Mouse (Mus musculus): Measurements from ENCODE around the gene Ric8b. TPM values are rescaled to one million over a fixed set of nuclear protein-coding genes. Genes with fewer than 3 reads are reported as not detected.

Gene Ric8b
- 10 to 100 TPM; 28.6 to 36.4 TPM for total RNA-seq (2021)
- long read RNA-seq, experiment 1, partial matches to known transcripts = 6 of 21 reads
- long read RNA-seq, experiment 1, other reads (novel, unspliced or antisense) = 10 of 21 reads
- long read RNA-seq, experiment 2, transcript Ric8b-202 (9 exons, 2,909 nt) = major isoform, 6 of 27 reads
- long read RNA-seq, experiment 2, partial matches to known transcripts = 1 of 27 reads
- long read RNA-seq, experiment 2, other reads (novel, unspliced or antisense) = 15 of 27 reads

GRCm38 (mm10) chr10:84916810-84917730 lies at the start of gene Ric8b:
Ric8b (plus strand) TSS chr10:84917616.
- peak; percentile 96 for DNase-seq

GRCm38 (mm10) chr10:84871285-84871684 lies 46.1 kb upstream of the Ric8b start:
- DNase-seq = no peak

GRCm38 (mm10) chr10:84871921-84872320 lies 45.5 kb upstream of the Ric8b start:
- DNase-seq = no peak

- no peak for DNase-seq
Measured at GRCm38 (mm10) chr10:84879823-84880571, 37.4 kb upstream of the Ric8b start.

GRCm38 (mm10) chr10:84882528-84882927 lies 34.9 kb upstream of the Ric8b start:
- no peak for DNase-seq

- peak; percentile 24 for DNase-seq
Measured at GRCm38 (mm10) chr10:84885341-84885884, 32.0 kb upstream of the Ric8b start.

- DNase-seq = no peak
Measured at GRCm38 (mm10) chr10:84886221-84886627, 31.2 kb upstream of the Ric8b start.

- DNase-seq = no peak
Measured at GRCm38 (mm10) chr10:84886785-84887184, 30.6 kb upstream of the Ric8b start.

- no peak for DNase-seq
Measured at GRCm38 (mm10) chr10:84889096-84889846, 28.1 kb upstream of the Ric8b start.

GRCm38 (mm10) chr10:84895810-84896358 lies 21.5 kb upstream of the Ric8b start:
- no peak for DNase-seq

- DNase-seq = no peak
Measured at GRCm38 (mm10) chr10:84896941-84897930, 20.2 kb upstream of the Ric8b start.

- DNase-seq = no peak
Measured at GRCm38 (mm10) chr10:84898144-84898979, 19.1 kb upstream of the Ric8b start.

- peak; percentile 20 for DNase-seq
Measured at GRCm38 (mm10) chr10:84901676-84902075, 15.7 kb upstream of the Ric8b start.

- DNase-seq = no peak
Measured at GRCm38 (mm10) chr10:84902213-84902612, 15.2 kb upstream of the Ric8b start.

GRCm38 (mm10) chr10:84903307-84903706 lies 14.1 kb upstream of the Ric8b start:
- no peak for DNase-seq

- DNase-seq = no peak
Measured at GRCm38 (mm10) chr10:84903742-84904141, 13.7 kb upstream of the Ric8b start.

GRCm38 (mm10) chr10:84906895-84907294 lies 10.5 kb upstream of the Ric8b start:
- DNase-seq = no peak

- no peak for DNase-seq
Measured at GRCm38 (mm10) chr10:84908006-84908405, 9.4 kb upstream of the Ric8b start.

GRCm38 (mm10) chr10:84908471-84908870 lies 8.9 kb upstream of the Ric8b start:
- no peak for DNase-seq

All from gastrocnemius, postnatal 25 days (tissue).